Comparison of ENCODE assay signal across 8 mouse cellular contexts in genomic region chr12:55490722-55491449, GRCm38 (mm10). TPM values are rescaled to one million over a fixed set of nuclear protein-coding genes. Genes with fewer than 3 reads are reported as not detected.
DNase-seq lines count a peak whose midpoint lies in the region; ATAC-seq and TF ChIP-seq lines count a peak whose summit lies in the region.

No protein-coding gene starts in this region.

- peaks cover 34% of the 10 kb centered on the region for H3K36me3 ChIP-seq in intestine, embryonic 14.5 days (ENCODE audit: control insufficient read depth, insufficient read depth, low read length)

- H3K4me1 ChIP-seq in bone marrow macrophage, adult 2 months (ENCODE audit: control insufficient read depth, insufficient read depth, low read length): peaks cover 32% of the 10 kb centered on the region
- peaks cover 22% of the 10 kb centered on the region for H3K4me1 ChIP-seq in intestine, embryonic 14.5 days (replicated peaks; ENCODE audit: control insufficient read depth, insufficient read depth, low read length)

- intact Hi-C loops in left cerebral cortex, postnatal 25 days (cut with DNase I): loop anchor here (2.0 kb wide), 2 partner anchors 26 to 34 kb away; no protein-coding TSS in a partner anchor

- H3K4me2 ChIP-seq in intestine, embryonic 14.5 days (ENCODE audit: low read length): peak overlapping the region; percentile 85

- peak; percentile 28 to 35 for DNase-seq in left cerebral cortex, postnatal 25 days (ENCODE audit: low spot score in 2 of 2)
- no peak for DNase-seq in left cerebral cortex, adult 11 months (ENCODE audit: low spot score)
- DNase-seq in gastrocnemius, postnatal 25 days: peak; percentile 67
- peak; percentile 61 for DNase-seq in intestine, embryonic 14.5 days (ENCODE audit: low spot score)
- DNase-seq in lung, postnatal 10 days: peak; percentile 64
- no peak for DNase-seq in spleen, postnatal 4 days (ENCODE audit: low spot score in 2 of 2)

- ATAC-seq in intestine, embryonic 14.5 days (replicated peaks; ENCODE audit: low FRiP score, low TSS enrichment, low read depth): no peak
- no peak for ATAC-seq in granulocyte monocyte progenitor cell, adult 5-6 weeks (replicated peaks; ENCODE audit: poor library complexity, severe bottlenecking)

- no peaks in the 10 kb centered on the region for H3K27me3 ChIP-seq in intestine, embryonic 14.5 days (replicated peaks; ENCODE audit: control insufficient read depth, insufficient read depth, low read length)

- 72% methylated on average over 13 of the region's 13 CpGs for WGBS in intestine, embryonic 14.5 days

- peak overlapping the region; percentile 90 for H3K9ac ChIP-seq in intestine, embryonic 14.5 days (ENCODE audit: low read length)

- peak overlapping the region; percentile 89 for H3K27ac ChIP-seq in bone marrow macrophage, adult 2 months (ENCODE audit: insufficient read depth, low read depth, low read length)
- peak overlapping the region; percentile 97; the same call in 1 of the 2 replicates for H3K27ac ChIP-seq in intestine, embryonic 14.5 days (ENCODE audit: low read depth)

- no peaks in the 10 kb centered on the region for H3K9me3 ChIP-seq in intestine, embryonic 14.5 days (ENCODE audit: control insufficient read depth, low read length)

- TF ChIP-seq POLR2A in bone marrow macrophage, adult 2 months (IDR thresholded peaks at IDR 0.05; ENCODE audit: borderline replicate concordance, low read depth, low read length): no peak

- peak overlapping the region; percentile 92 for H3K4me3 ChIP-seq in bone marrow macrophage, adult 2 months (ENCODE audit: insufficient read depth, low read length)
- peak overlapping the region; percentile 74 for H3K4me3 ChIP-seq in intestine, embryonic 14.5 days (ENCODE audit: low read depth, low read length)

- no peak for TF ChIP-seq CTCF in bone marrow macrophage, adult 2 months (IDR thresholded peaks at IDR 0.05; ENCODE audit: low read depth, low read length)

RNA-seq across cellular contexts. Expression of gene Nfkbia, which starts 1.6 kb away (rescaled TPM):
- total RNA-seq in left cerebral cortex, postnatal 25 days (2021): 10 to 100 TPM; 28.5 to 31.7 TPM
- polyA plus RNA-seq in bone marrow macrophage, adult 2 months (2012; ENCODE audit: insufficient read depth, insufficient read length, missing spikeins): 143 TPM in 2 replicates
- total RNA-seq in gastrocnemius, postnatal 25 days (2021): 10 to 100 TPM; 17.8 to 20.8 TPM
- polyA plus RNA-seq in intestine, embryonic 14.5 days (2014; fragmentation: Nextera tagmentation; extraction: Ambion mirVana): 75.3 and 80.3 TPM in 2 replicates
- total RNA-seq in granulocyte monocyte progenitor cell, adult 5-6 weeks (2014; fragmentation: Nextera tagmentation): 7.5 and 15.3 TPM in 2 replicates
- total RNA-seq in granulocyte monocyte progenitor cell, adult 5-6 weeks (2017): 65.5 and 75.3 TPM in 2 replicates

Comparison
In these comparisons a context has a peak if more than half of its experiments do, and no peak if none do; other contexts are left out.
1. DNase-seq: peak in left cerebral cortex, postnatal 25 days (2 of 2), gastrocnemius, postnatal 25 days (single experiment), intestine, embryonic 14.5 days (single experiment) and lung, postnatal 10 days (single experiment); none in left cerebral cortex, adult 11 months (single experiment) and spleen, postnatal 4 days (0 of 2).